Mouse (Mus musculus) limb, embryonic 10.5 days (tissue): ENCODE data around the gene Scd4. TPM values are rescaled to one million over a fixed set of nuclear protein-coding genes. Genes with fewer than 3 reads are reported as not detected.

ENCODE experiments used
- DNase-seq: peaks from one replicate; pipeline ENCODE4 v3.0.0-alpha.2; 2017; ENCODE audit warnings: low spot score
- H3K27ac ChIP-seq: fragments of 300-500 bp; sonication (generic); 2 replicates; pipeline ENCODE4 v1.5.1; 2016; ENCODE audit warnings: mild to moderate bottlenecking
- H3K27me3 ChIP-seq: fragments of 300-500 bp; sonication (generic); 2 replicates; pipeline ENCODE4 v1.6.1; 2016; ENCODE audit warnings: low read depth, mild to moderate bottlenecking; ENCODE audit not compliant: poor library complexity, severe bottlenecking
- H3K36me3 ChIP-seq: fragments of 300-500 bp; sonication (generic); 2 replicates; pipeline ENCODE4 v1.6.1; 2016; ENCODE audit warnings: mild to moderate bottlenecking, moderate library complexity
- H3K4me1 ChIP-seq: fragments of 300-500 bp; sonication (generic); 2 replicates; pipeline ENCODE4 v1.6.1; 2016
- H3K4me3 ChIP-seq: fragments of 300-500 bp; sonication (generic); 2 replicates; pipeline ENCODE4 v1.5.1; 2016; ENCODE audit warnings: mild to moderate bottlenecking, moderate library complexity
- H3K9me3 ChIP-seq: fragments of 300-500 bp; sonication (generic); replicated peaks from 2 replicates; pipeline ENCODE4 v1.6.1; 2016; ENCODE audit warnings: mild to moderate bottlenecking
- WGBS: fragments of 180-500 bp; shearing (Covaris S2); methylation state at CpG from one replicate; pipeline ENCODE4 v1.1.7; 2016; 5-methylcytosine and 5-hydroxymethylcytosine counted together
- polyA plus RNA-seq: library from polyadenylated mRNA; unstranded; fragments of >200 nt; fragmentation: Nextera tagmentation; extraction: Ambion mirVana; gene quantifications from 2 replicates; pipeline ENCODE4 v1.2.1, GENCODE M21; 2016

Gene Scd4
- 0.08 and 0.11 TPM in 2 replicates for polyA plus RNA-seq

GRCm38 (mm10) chr19:44332833-44333623 lies at the start of gene Scd4:
Gene Scd4, plus strand, starts transcription at chr19:44333092.
- Histone ChIP-seq H3K27ac (no peak within 1 kb of the TSS), H3K9me3 (no peaks in the 10 kb centered on the region), H3K27me3 (no peaks in the 10 kb centered on the region), H3K36me3 (no peaks in the 10 kb centered on the region), H3K4me1 (peaks cover 6% of the 10 kb centered on the region; the same call in 1 of the 2 replicates), H3K4me3 (no peak within 1 kb of the TSS)
- 88% methylated on average over 10 of the region's 10 CpGs for WGBS
- DNase-seq, result no peak

DNA sequence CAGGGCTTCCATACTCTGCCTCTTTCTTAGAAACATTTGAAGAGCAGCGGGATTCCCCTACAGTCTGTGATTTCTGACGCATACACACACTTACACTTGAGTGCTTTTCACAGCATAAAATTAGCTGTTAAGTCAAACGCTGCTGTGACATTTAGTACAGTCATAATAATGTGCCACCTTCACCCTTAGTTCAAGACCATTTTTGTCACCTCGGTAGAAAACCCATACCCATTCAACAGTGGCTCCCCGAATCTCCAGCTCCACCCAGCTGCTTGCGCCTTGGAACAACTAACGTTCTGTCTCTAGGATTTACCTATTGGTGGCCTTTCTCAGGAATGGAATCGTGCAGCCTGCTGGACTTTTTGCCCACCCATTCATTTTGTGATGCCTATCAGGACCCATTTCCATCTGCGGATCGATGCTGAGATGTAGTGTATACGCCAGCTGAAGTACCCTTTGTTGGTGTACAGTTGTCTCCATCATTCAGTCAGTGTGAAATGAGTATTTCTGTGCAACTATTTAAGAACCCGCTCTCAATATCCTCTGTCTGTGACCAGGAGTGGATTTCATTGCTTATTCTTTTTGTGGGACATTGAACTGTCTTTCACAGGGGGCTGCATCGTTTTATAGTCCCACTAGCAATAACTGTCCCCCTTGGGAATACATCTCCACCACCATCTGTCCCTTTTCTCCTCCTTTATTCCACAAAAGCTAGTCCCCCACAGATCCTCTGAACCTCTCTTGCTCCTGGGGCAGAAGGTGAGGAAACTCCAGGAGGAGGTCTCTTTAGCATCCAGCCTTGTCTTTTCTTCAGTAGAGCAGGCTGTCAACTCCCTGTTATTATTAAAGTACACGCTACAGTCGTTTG lies 49.5 kb upstream of the Scd4 start:
- peak overlapping the region; percentile 57 for H3K4me3 ChIP-seq
- H3K9me3 ChIP-seq, result no peaks in the 10 kb centered on the region
- 29% methylated on average over 15 of the region's 15 CpGs for WGBS
- no peak for DNase-seq
- no peaks in the 10 kb centered on the region for H3K27me3 ChIP-seq
- H3K4me1 ChIP-seq, result peaks cover 57% of the 10 kb centered on the region
- H3K27ac ChIP-seq, result peak overlapping the region; percentile 94
- no peaks in the 10 kb centered on the region for H3K36me3 ChIP-seq

- Histone ChIP-seq H3K4me1 (peaks cover 57% of the 10 kb centered on the region), H3K9me3 (no peaks in the 10 kb centered on the region), H3K27me3 (no peaks in the 10 kb centered on the region), H3K4me3 (peak overlapping the region; percentile 57), H3K36me3 (no peaks in the 10 kb centered on the region), H3K27ac (peak overlapping the region; percentile 94)
- peak; percentile 99 for DNase-seq
- WGBS, result under 1% methylated on average over 38 of the region's 38 CpGs
Observed at GRCm38 (mm10) chr19:44284025-44284695, 48.7 kb upstream of the Scd4 start.

DNA sequence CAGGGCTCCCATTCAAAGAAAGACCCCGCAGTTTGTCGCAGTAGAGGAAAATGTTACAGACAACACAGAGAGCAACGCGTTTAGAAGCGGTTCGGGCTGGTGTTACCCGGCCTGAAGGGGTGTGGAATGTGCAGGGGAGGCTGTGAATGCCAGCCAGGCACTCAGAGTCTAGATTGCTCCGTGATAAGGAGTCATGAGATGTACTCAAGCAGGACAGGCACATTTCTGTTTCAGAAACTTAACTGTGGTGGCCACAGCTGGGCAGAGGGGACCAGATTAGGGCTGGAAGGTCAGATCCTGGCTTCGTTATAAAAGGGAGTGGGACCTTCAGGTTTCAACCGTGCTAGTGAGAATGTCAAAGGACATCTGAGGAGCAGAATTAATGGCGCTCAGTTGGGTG lies 48.2 kb upstream of the Scd4 start:
- Histone ChIP-seq H3K9me3 (no peaks in the 10 kb centered on the region), H3K4me3 (peak overlapping the region; percentile 57), H3K27ac (peak overlapping the region; percentile 94), H3K4me1 (peaks cover 58% of the 10 kb centered on the region), H3K36me3 (no peaks in the 10 kb centered on the region), H3K27me3 (no peaks in the 10 kb centered on the region)
- 2% methylated on average over 11 of the region's 11 CpGs for WGBS
- DNase-seq, result no peak

GRCm38 (mm10) chr19:44285554-44285953 lies 47.3 kb upstream of the Scd4 start:
- no peaks in the 10 kb centered on the region for H3K27me3 ChIP-seq
- no peak overlapping the region for H3K4me3 ChIP-seq
- no peaks in the 10 kb centered on the region for H3K36me3 ChIP-seq
- peaks cover 60% of the 10 kb centered on the region for H3K4me1 ChIP-seq
- WGBS, result 95% methylated on average over 8 of the region's 8 CpGs
- DNase-seq, result no peak
- H3K9me3 ChIP-seq, result no peaks in the 10 kb centered on the region
- peak overlapping the region; percentile 94; the same call in 1 of the 2 replicates for H3K27ac ChIP-seq

DNA sequence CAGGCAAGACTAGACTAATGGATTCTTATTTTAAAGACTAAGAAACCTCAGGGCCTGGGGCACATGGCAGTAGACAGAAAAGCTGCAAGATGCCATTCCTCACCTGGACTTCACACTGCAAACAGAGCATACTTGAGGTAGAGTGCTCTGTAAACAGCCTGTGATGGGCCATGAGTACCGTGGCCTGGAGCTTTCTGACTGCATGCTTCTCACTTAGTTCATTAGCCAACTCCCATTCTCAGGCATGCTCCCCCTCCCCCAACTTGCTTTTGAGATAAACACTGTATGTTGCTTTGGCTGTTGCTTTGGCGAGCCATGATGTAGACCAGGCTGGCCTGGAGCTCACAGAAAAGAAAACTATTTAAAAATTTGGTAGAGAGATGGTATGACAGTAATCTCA lies 46.8 kb upstream of the Scd4 start:
- peaks cover 54% of the 10 kb centered on the region for H3K4me1 ChIP-seq
- H3K4me3 ChIP-seq, result no peak overlapping the region
- H3K27me3 ChIP-seq, result no peaks in the 10 kb centered on the region
- WGBS, result 48% methylated on average over 2 of the region's 2 CpGs
- no peaks in the 10 kb centered on the region for H3K9me3 ChIP-seq
- peak overlapping the region; percentile 61 for H3K27ac ChIP-seq
- no peaks in the 10 kb centered on the region for H3K36me3 ChIP-seq
- DNase-seq, result no peak

GRCm38 (mm10) chr19:44287415-44288110 lies 45.3 kb upstream of the Scd4 start:
- no peak for DNase-seq
- no peak overlapping the region for H3K4me3 ChIP-seq
- H3K9me3 ChIP-seq, result no peaks in the 10 kb centered on the region
- H3K36me3 ChIP-seq, result no peaks in the 10 kb centered on the region
- 70% methylated on average over 11 of the region's 11 CpGs for WGBS
- H3K27me3 ChIP-seq, result no peaks in the 10 kb centered on the region
- 0 out of 2 replicates have a peak overlapping the region, but pooled peaks have one; percentile 19 for H3K27ac ChIP-seq
- H3K4me1 ChIP-seq, result peaks cover 54% of the 10 kb centered on the region

DNA sequence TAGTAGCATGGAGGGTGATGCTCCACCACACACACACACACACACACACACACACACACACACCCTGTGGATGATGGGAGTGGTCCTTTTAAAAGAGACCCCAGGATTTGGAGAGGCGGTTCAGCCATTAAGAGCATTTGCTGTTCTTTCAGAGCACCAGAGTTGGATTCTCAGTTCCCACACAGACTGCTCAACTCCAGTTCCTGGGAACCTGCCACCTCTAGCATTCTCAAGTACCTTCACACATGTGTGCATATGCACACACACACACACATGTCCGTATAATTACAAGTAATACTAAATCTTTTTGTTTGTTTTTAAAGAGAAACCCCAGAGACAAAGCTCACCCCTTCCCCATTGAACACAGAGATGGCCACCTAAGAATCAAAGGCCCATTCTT lies 40.8 kb upstream of the Scd4 start:
- peak overlapping the region; percentile 98 for H3K27ac ChIP-seq
- WGBS, result 79% methylated on average over 2 of the region's 2 CpGs
- 0 out of 2 replicates have a peak overlapping the region, but pooled peaks have one; percentile 94 for H3K4me3 ChIP-seq
- peaks cover 48% of the 10 kb centered on the region for H3K4me1 ChIP-seq
- DNase-seq, result no peak
- H3K9me3 ChIP-seq, result no peaks in the 10 kb centered on the region
- H3K36me3 ChIP-seq, result peaks cover 24% of the 10 kb centered on the region
- no peaks in the 10 kb centered on the region for H3K27me3 ChIP-seq

DNA sequence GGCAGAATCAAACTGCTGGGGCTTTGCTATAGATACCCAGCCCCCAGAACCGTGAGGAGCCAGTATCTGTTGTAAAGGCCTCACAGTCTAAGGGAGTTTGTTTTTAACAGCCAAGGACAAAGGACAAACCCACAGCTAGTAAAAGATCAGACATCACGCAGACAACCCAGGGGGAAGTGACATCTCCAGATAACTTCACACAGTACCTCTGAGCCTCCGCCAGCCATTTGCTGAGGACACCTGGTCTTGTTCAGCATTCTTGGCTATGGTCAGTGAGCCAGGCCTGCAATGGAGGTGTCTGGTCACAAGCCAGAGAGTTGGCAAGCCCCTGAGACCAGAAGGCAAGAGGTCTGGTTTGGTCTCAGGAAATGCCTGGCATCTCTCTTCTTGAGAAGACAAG lies 40.4 kb upstream of the Scd4 start:
- Histone ChIP-seq H3K36me3 (peaks cover 28% of the 10 kb centered on the region), H3K4me3 (peak overlapping the region; percentile 94), H3K27me3 (no peaks in the 10 kb centered on the region), H3K27ac (peak overlapping the region; percentile 98), H3K9me3 (no peaks in the 10 kb centered on the region), H3K4me1 (peaks cover 52% of the 10 kb centered on the region)
- no peak for DNase-seq
- WGBS, result 51% methylated on average over 3 of the region's 3 CpGs

- WGBS, result 1% methylated on average over 21 of the region's 21 CpGs
- peak within 1 kb of the TSS; percentile 94 for H3K4me3 ChIP-seq
- no peaks in the 10 kb centered on the region for H3K27me3 ChIP-seq
- peaks cover 59% of the 10 kb centered on the region for H3K4me1 ChIP-seq
- H3K36me3 ChIP-seq, result peaks cover 35% of the 10 kb centered on the region
- DNase-seq, result no peak
- H3K27ac ChIP-seq, result peak within 1 kb of the TSS; percentile 98
- H3K9me3 ChIP-seq, result no peaks in the 10 kb centered on the region
Observed at GRCm38 (mm10) chr19:44292941-44293768, 39.7 kb upstream of the Scd4 start, which contains the start of gene Scd2. Gene Scd2, plus strand, starts transcription at chr19:44293674.

- peak; percentile 95 for DNase-seq
- no peaks in the 10 kb centered on the region for H3K9me3 ChIP-seq
- H3K4me1 ChIP-seq, result peaks cover 67% of the 10 kb centered on the region
- peak overlapping the region; percentile 94 for H3K4me3 ChIP-seq
- no peaks in the 10 kb centered on the region for H3K27me3 ChIP-seq
- peaks cover 43% of the 10 kb centered on the region for H3K36me3 ChIP-seq
- under 1% methylated on average over 31 of the region's 31 CpGs for WGBS
- peak overlapping the region; percentile 98 for H3K27ac ChIP-seq
Observed at GRCm38 (mm10) chr19:44293769-44294551, 38.9 kb upstream of the Scd4 start.
